Mouse (Mus musculus): ENCODE measurements around the gene Gm10487. TPM values are rescaled to one million over a fixed set of nuclear protein-coding genes. Genes with fewer than 3 reads are reported as not detected.
"Not testable (repeated sequence)": the region's sequence is repeated elsewhere in the genome, so short reads cannot be mapped to it uniquely, and the experiment has no call there.

Gene Gm10487
- total RNA-seq (2021), result not detected
- long read RNA-seq, experiment 1, result 0 reads
- long read RNA-seq, experiment 2, result 0 reads

DNA sequence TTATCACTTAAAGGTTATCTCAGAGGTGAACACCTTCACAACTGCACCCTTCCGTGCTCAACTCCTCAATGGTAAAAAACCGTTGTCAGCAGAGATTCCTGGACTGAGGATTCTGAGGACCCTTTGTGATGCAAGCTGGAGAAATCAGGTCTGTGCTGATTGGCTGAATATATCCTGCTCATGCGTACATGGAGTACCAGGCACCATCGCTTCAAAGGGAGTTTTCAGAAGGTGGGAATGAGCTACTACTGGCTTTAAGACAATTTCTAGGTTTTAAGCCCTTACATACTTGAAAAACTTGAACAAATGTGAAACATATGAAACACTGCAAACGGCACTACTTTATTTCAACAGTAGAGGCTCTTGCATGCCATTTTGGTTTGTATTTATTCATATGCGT lies at the start of gene Gm10487:
Gene Gm10487 (minus strand): TSS at position 101 of the 400 bp plus-strand sequence.
- DNase-seq (ENCODE audit: low spot score), result not testable (repeated sequence)

Data from gastrocnemius, adult 18-20 months (tissue).